Mouse (Mus musculus) neural tube, embryonic 14.5 days (tissue): Measurements from ENCODE around the gene Mdc1. TPM values are rescaled to one million over a fixed set of nuclear protein-coding genes. Genes with fewer than 3 reads are reported as not detected.

Experiments
- ATAC-seq: fragments of 200-750 bp; cut with Nextera tagmentation; 2 replicates; pipeline ENCODE4 v1.8.0; 2017; ENCODE audit warnings: low read depth, mild to moderate bottlenecking, moderate TSS enrichment, moderate library complexity
- H3K27ac ChIP-seq: fragments of 300-500 bp; sonication (generic); 2 replicates; pipeline ENCODE4 v1.5.1; 2014; ENCODE audit warnings: low read depth, mild to moderate bottlenecking, control low read depth, low read length, moderate library complexity, mixed read lengths
- H3K27me3 ChIP-seq: fragments of 300-500 bp; sonication (generic); 2 replicates; pipeline ENCODE4 v1.6.1; 2014; ENCODE audit warnings: low read length; ENCODE audit not compliant: control insufficient read depth, insufficient read depth
- H3K36me3 ChIP-seq: fragments of 300-500 bp; sonication (generic); 2 replicates; pipeline ENCODE4 v1.6.1; 2014; ENCODE audit warnings: low read length, mixed read lengths; ENCODE audit not compliant: control insufficient read depth, insufficient read depth
- H3K4me1 ChIP-seq: fragments of 300-500 bp; sonication (generic); 2 replicates; pipeline ENCODE4 v1.6.1; 2014; ENCODE audit warnings: low read length; ENCODE audit not compliant: control insufficient read depth, insufficient read depth
- H3K4me2 ChIP-seq: fragments of 300-500 bp; sonication (generic); 2 replicates; pipeline ENCODE4 v1.6.1; 2014; ENCODE audit warnings: mild to moderate bottlenecking, low read depth, low read length, control low read depth
- H3K4me3 ChIP-seq: fragments of 300-500 bp; sonication (generic); 2 replicates; pipeline ENCODE4 v1.5.1; 2014; ENCODE audit warnings: low read depth, low read length, control low read depth, mixed read lengths
- H3K9ac ChIP-seq: fragments of 300-500 bp; sonication (generic); replicated peaks from 2 replicates; pipeline ENCODE4 v1.6.1; 2014; ENCODE audit warnings: low read depth, mild to moderate bottlenecking, control low read depth, low read length, mixed read lengths
- H3K9me3 ChIP-seq: fragments of 300-500 bp; sonication (generic); 2 replicates; pipeline ENCODE4 v1.6.1; 2016; ENCODE audit warnings: low read length; ENCODE audit not compliant: control insufficient read depth
- WGBS: fragments of 180-500 bp; shearing (Covaris S2); extraction: QIAGEN DNeasy Blood & Tissue Kit; methylation state at CpG from one replicate; pipeline ENCODE4 v1.1.7; 2014; 5-methylcytosine and 5-hydroxymethylcytosine counted together
- polyA plus RNA-seq: library from polyadenylated mRNA; unstranded; fragments of >200 nt; fragmentation: Nextera tagmentation; extraction: Ambion mirVana; gene quantifications from 2 replicates; pipeline ENCODE4 v1.2.1, GENCODE M21; 2014

The Mdc1 gene
- polyA plus RNA-seq, 1 experiment from 2014 or later: 8.5 TPM

GRCm38 (mm10) chr17:35817226-35817625 lies 24.1 kb upstream of the Mdc1 start:
- no peaks in the 10 kb centered on the region for H3K36me3 ChIP-seq
- 58% methylated on average over 10 of the region's 10 CpGs for WGBS
- no peak overlapping the region for H3K27ac ChIP-seq
- no peak overlapping the region for H3K4me2 ChIP-seq
- H3K9me3 ChIP-seq: no peaks in the 10 kb centered on the region
- H3K4me3 ChIP-seq: no peak overlapping the region
- peaks cover 10% of the 10 kb centered on the region for H3K4me1 ChIP-seq
- ATAC-seq: no peak
- no peaks in the 10 kb centered on the region for H3K27me3 ChIP-seq
- no peak overlapping the region for H3K9ac ChIP-seq

GRCm38 (mm10) chr17:35820111-35820510 lies 21.2 kb upstream of the Mdc1 start:
- H3K4me3 ChIP-seq: no peak overlapping the region
- 83% methylated on average over 5 of the region's 5 CpGs for WGBS
- ATAC-seq: no peak

GRCm38 (mm10) chr17:35821439-35822430 lies 19.6 kb upstream of the Mdc1 start, which contains the start of gene Ier3:
Gene Ier3 (plus strand): TSS chr17:35821684.
- peak within 1 kb of the TSS; percentile 69 for H3K4me2 ChIP-seq
- H3K27me3 ChIP-seq: no peaks in the 10 kb centered on the region
- peak within 1 kb of the TSS; percentile 62 for H3K4me3 ChIP-seq
- peak; percentile 15; the same call in 1 of the 2 replicates for ATAC-seq
- H3K9ac ChIP-seq: peak within 1 kb of the TSS; percentile 69
- peaks cover 20% of the 10 kb centered on the region for H3K4me1 ChIP-seq
- peak within 1 kb of the TSS; percentile 75; the same call in 1 of the 2 replicates for H3K27ac ChIP-seq
- H3K36me3 ChIP-seq: peaks cover 5% of the 10 kb centered on the region; the same call in 1 of the 2 replicates
- H3K9me3 ChIP-seq: no peaks in the 10 kb centered on the region
- under 1% methylated on average over 62 of the region's 62 CpGs for WGBS

More at GRCm38 (mm10) chr17:35820111-35820510, 21.2 kb upstream of the Mdc1 start:
- no peaks in the 10 kb centered on the region for H3K27me3 ChIP-seq
- no peaks in the 10 kb centered on the region for H3K36me3 ChIP-seq
- no peak overlapping the region for H3K4me2 ChIP-seq
- H3K27ac ChIP-seq: no peak overlapping the region
- no peaks in the 10 kb centered on the region for H3K9me3 ChIP-seq
- no peak overlapping the region for H3K9ac ChIP-seq
- peaks cover 20% of the 10 kb centered on the region for H3K4me1 ChIP-seq

- Histone ChIP-seq H3K4me3 (peak overlapping the region; percentile 62), H3K4me1 (peaks cover 20% of the 10 kb centered on the region), H3K27ac (peak overlapping the region; percentile 75), H3K36me3 (peaks cover 9% of the 10 kb centered on the region; the same call in 1 of the 2 replicates), H3K9ac (peak overlapping the region; percentile 69), H3K27me3 (no peaks in the 10 kb centered on the region), H3K4me2 (peak overlapping the region; percentile 69), H3K9me3 (no peaks in the 10 kb centered on the region)
- ATAC-seq: peak; percentile 19
- WGBS: 4% methylated on average over 11 of the region's 11 CpGs
These were observed 18.8 kb upstream of the Mdc1 start for GRCm38 (mm10) chr17:35822564-35822963.

GRCm38 (mm10) chr17:35822964-35823937 lies 18.1 kb upstream of the Mdc1 start, which contains the start of gene Flot1:
Gene Flot1 (plus strand): TSS chr17:35823230.
- H3K4me3 ChIP-seq: peak within 1 kb of the TSS; percentile 62
- peak within 1 kb of the TSS; percentile 75 for H3K27ac ChIP-seq
- no peaks in the 10 kb centered on the region for H3K27me3 ChIP-seq
- peak within 1 kb of the TSS; percentile 69 for H3K9ac ChIP-seq
- WGBS: under 1% methylated on average over 36 of the region's 47 CpGs
- H3K36me3 ChIP-seq: peaks cover 13% of the 10 kb centered on the region; the same call in 1 of the 2 replicates
- H3K9me3 ChIP-seq: no peaks in the 10 kb centered on the region
- peak; percentile 89 for ATAC-seq
- H3K4me1 ChIP-seq: peaks cover 20% of the 10 kb centered on the region
- peak within 1 kb of the TSS; percentile 69 for H3K4me2 ChIP-seq

- Histone ChIP-seq H3K4me1 (peaks cover 20% of the 10 kb centered on the region), H3K4me2 (peak overlapping the region; percentile 69; the same call in 1 of the 2 replicates), H3K27ac (no peak overlapping the region), H3K36me3 (peaks cover 13% of the 10 kb centered on the region; the same call in 1 of the 2 replicates), H3K9ac (no peak overlapping the region), H3K4me3 (peak overlapping the region; percentile 62; the same call in 1 of the 2 replicates), H3K27me3 (no peaks in the 10 kb centered on the region), H3K9me3 (no peaks in the 10 kb centered on the region)
- no peak for ATAC-seq
- 57% methylated on average over 7 of the region's 7 CpGs for WGBS
These were observed 16.9 kb upstream of the Mdc1 start for GRCm38 (mm10) chr17:35824402-35824801.

- no peak overlapping the region for H3K9ac ChIP-seq
- H3K4me3 ChIP-seq: no peak overlapping the region
- 96% methylated on average over 13 of the region's 13 CpGs for WGBS
- H3K9me3 ChIP-seq: no peaks in the 10 kb centered on the region
- peaks cover 13% of the 10 kb centered on the region; the same call in 1 of the 2 replicates for H3K36me3 ChIP-seq
- H3K27ac ChIP-seq: no peak overlapping the region
- H3K4me2 ChIP-seq: no peak overlapping the region
- H3K27me3 ChIP-seq: no peaks in the 10 kb centered on the region
- peaks cover 23% of the 10 kb centered on the region for H3K4me1 ChIP-seq
- ATAC-seq: no peak
These were observed 16.0 kb upstream of the Mdc1 start for GRCm38 (mm10) chr17:35825109-35825850.

GRCm38 (mm10) chr17:35829737-35830136 lies 11.6 kb upstream of the Mdc1 start:
- H3K4me3 ChIP-seq: no peak overlapping the region
- peak; percentile 58; the same call in 1 of the 2 replicates for ATAC-seq
- H3K36me3 ChIP-seq: peaks cover 36% of the 10 kb centered on the region
- WGBS: 3% methylated on average over 21 of the region's 21 CpGs
- no peaks in the 10 kb centered on the region for H3K27me3 ChIP-seq
- no peak overlapping the region for H3K27ac ChIP-seq
- H3K9me3 ChIP-seq: no peaks in the 10 kb centered on the region
- H3K4me2 ChIP-seq: no peak overlapping the region
- H3K4me1 ChIP-seq: peaks cover 16% of the 10 kb centered on the region
- H3K9ac ChIP-seq: no peak overlapping the region
